Mouse (Mus musculus): ENCODE results near the gene Neu1. TPM values are rescaled to one million over a fixed set of nuclear protein-coding genes. Genes with fewer than 3 reads are reported as not detected.
A peak's percentile ranks its signal among the peaks of the same experiment; 100 is the strongest.

Neu1 gene
- polyA plus RNA-seq, 1 experiment from 2014 or later = 118 TPM

- Histone ChIP-seq H3K4me3 (replicated peaks) (peak within 1 kb of the TSS; percentile 32), H3K4me1 (replicated peaks) (peaks cover 24% of the 10 kb centered on the region), H3K4me2 (replicated peaks) (peak within 1 kb of the TSS; percentile 54), H3K9ac (peak within 1 kb of the TSS; percentile 44), H3K36me3 (peaks cover 36% of the 10 kb centered on the region), H3K27ac (peak within 1 kb of the TSS; percentile 77), H3K27me3 (replicated peaks) (no peaks in the 10 kb centered on the region), H3K9me3 (no peaks in the 10 kb centered on the region)
- ATAC-seq = peak; percentile 27
- WGBS = 22% methylated on average over 18 of the region's 18 CpGs
Observed at GRCm38 (mm10) chr17:34913930-34914665, 17.0 kb upstream of the Neu1 start, which contains the start of gene Slc44a4. Slc44a4 (plus strand) TSS chr17:34914466.

GRCm38 (mm10) chr17:34915410-34915831, 15.6 kb upstream of the Neu1 start:
- H3K4me2 ChIP-seq (replicated peaks) = peak overlapping the region; percentile 54
- H3K9ac ChIP-seq = peak overlapping the region; percentile 44
- ATAC-seq = peak; percentile 77
- H3K4me1 ChIP-seq (replicated peaks) = peaks cover 24% of the 10 kb centered on the region
- no peaks in the 10 kb centered on the region for H3K9me3 ChIP-seq
- H3K27ac ChIP-seq = peak overlapping the region; percentile 77
- H3K4me3 ChIP-seq (replicated peaks) = peak overlapping the region; percentile 32
- no peaks in the 10 kb centered on the region for H3K27me3 ChIP-seq (replicated peaks)
- 12% methylated on average over 11 of the region's 11 CpGs for WGBS
- peaks cover 29% of the 10 kb centered on the region for H3K36me3 ChIP-seq

- Histone ChIP-seq H3K4me1 (replicated peaks) (peaks cover 19% of the 10 kb centered on the region), H3K27me3 (replicated peaks) (no peaks in the 10 kb centered on the region), H3K4me2 (replicated peaks) (no peak overlapping the region), H3K9me3 (no peaks in the 10 kb centered on the region), H3K9ac (no peak overlapping the region), H3K4me3 (replicated peaks) (no peak overlapping the region), H3K27ac (no peak overlapping the region), H3K36me3 (peaks cover 20% of the 10 kb centered on the region)
- ATAC-seq = no peak
- 89% methylated on average over 5 of the region's 5 CpGs for WGBS
Observed at GRCm38 (mm10) chr17:34916316-34916715, 14.7 kb upstream of the Neu1 start.

DNA sequence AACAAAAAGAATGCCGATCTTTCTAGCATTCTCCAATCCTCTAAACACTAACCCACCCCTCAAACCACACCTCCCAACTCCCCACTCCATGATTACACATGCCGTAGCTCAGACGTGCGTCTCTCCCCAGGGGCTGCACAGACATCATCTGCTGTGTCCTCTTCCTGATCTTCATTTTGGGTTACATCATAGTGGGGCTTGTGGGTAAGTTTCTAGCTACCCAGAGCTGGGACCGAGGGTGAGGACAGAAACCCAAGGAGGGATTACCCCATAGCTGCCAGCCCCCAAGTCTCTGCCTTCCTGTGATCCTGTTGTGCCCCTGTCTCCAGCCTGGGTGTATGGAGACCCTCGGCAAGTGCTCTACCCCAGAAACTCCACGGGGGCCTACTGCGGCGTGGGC, 13.9 kb upstream of the Neu1 start:
- no peaks in the 10 kb centered on the region for H3K9me3 ChIP-seq

DNA sequence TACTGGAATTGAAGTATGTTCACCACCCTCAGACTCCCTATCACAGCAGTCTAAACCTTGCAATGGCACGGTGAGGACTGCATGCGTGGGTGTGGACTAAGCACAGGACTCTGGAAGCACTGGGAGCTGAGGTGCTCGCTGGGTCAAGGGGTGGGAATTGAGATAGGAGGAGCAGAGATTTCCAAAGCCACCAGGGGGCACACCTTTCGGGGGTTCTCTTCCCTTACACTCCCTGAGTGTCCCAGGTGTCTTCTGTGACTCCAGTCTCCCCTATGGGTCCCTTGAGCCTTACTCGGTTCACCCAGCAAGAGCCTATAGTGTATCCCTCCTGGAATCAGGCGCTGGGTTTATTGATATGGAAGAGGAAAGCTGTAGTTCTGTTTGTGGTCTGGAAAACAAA, 8.1 kb upstream of the Neu1 start:
- ATAC-seq = 0 out of 2 replicates have a peak, but pooled peaks have one; percentile 13

More for the DNA sequence above, 13.9 kb upstream of the Neu1 start:
- Histone ChIP-seq H3K36me3 (peaks cover 13% of the 10 kb centered on the region), H3K4me3 (replicated peaks) (no peak overlapping the region), H3K9ac (no peak overlapping the region; the same call in 1 of the 2 replicates), H3K27me3 (replicated peaks) (no peaks in the 10 kb centered on the region), H3K4me1 (replicated peaks) (0 out of 2 replicates have a peak, but pooled peaks cover 13% of the 10 kb centered on the region), H3K4me2 (replicated peaks) (no peak overlapping the region), H3K27ac (0 out of 2 replicates have a peak overlapping the region, but pooled peaks have one; percentile 15)
- no peak for ATAC-seq
- WGBS = 69% methylated on average over 9 of the region's 9 CpGs

GRCm38 (mm10) chr17:34924258-34924657, 6.8 kb upstream of the Neu1 start:
- 0 out of 2 replicates have a peak, but pooled peaks cover 3% of the 10 kb centered on the region for H3K36me3 ChIP-seq
- no peak overlapping the region for H3K4me3 ChIP-seq (replicated peaks)
- H3K27ac ChIP-seq = no peak overlapping the region
- no peak overlapping the region for H3K4me2 ChIP-seq (replicated peaks)
- H3K9ac ChIP-seq = no peak overlapping the region
- H3K4me1 ChIP-seq (replicated peaks) = no peaks in the 10 kb centered on the region
- 71% methylated on average over 5 of the region's 5 CpGs for WGBS
- no peak for ATAC-seq
- no peaks in the 10 kb centered on the region for H3K9me3 ChIP-seq
- H3K27me3 ChIP-seq (replicated peaks) = no peaks in the 10 kb centered on the region

More for the DNA sequence above, 8.1 kb upstream of the Neu1 start:
- no peak overlapping the region for H3K4me3 ChIP-seq (replicated peaks)
- 48% methylated on average over 6 of the region's 6 CpGs for WGBS
- no peak overlapping the region for H3K4me2 ChIP-seq (replicated peaks)
- no peaks in the 10 kb centered on the region for H3K9me3 ChIP-seq
- no peaks in the 10 kb centered on the region for H3K27me3 ChIP-seq (replicated peaks)
- no peaks in the 10 kb centered on the region for H3K36me3 ChIP-seq
- no peak overlapping the region for H3K27ac ChIP-seq
- 0 out of 2 replicates have a peak, but pooled peaks cover 3% of the 10 kb centered on the region for H3K4me1 ChIP-seq (replicated peaks)
- no peak overlapping the region for H3K9ac ChIP-seq

- 84% methylated on average over 18 of the region's 18 CpGs for WGBS
- no peak for ATAC-seq
- Histone ChIP-seq H3K27ac (no peak overlapping the region), H3K27me3 (replicated peaks) (no peaks in the 10 kb centered on the region), H3K36me3 (0 out of 2 replicates have a peak, but pooled peaks cover 3% of the 10 kb centered on the region), H3K4me3 (replicated peaks) (no peak overlapping the region), H3K9ac (no peak overlapping the region), H3K9me3 (no peaks in the 10 kb centered on the region), H3K4me2 (replicated peaks) (no peak overlapping the region), H3K4me1 (replicated peaks) (peaks cover 8% of the 10 kb centered on the region)
Observed at GRCm38 (mm10) chr17:34927306-34928019, 3.6 kb upstream of the Neu1 start.

- Histone ChIP-seq H3K9me3 (no peaks in the 10 kb centered on the region), H3K27me3 (replicated peaks) (no peaks in the 10 kb centered on the region), H3K4me3 (replicated peaks) (no peak overlapping the region), H3K4me1 (replicated peaks) (peaks cover 8% of the 10 kb centered on the region), H3K27ac (no peak overlapping the region), H3K9ac (no peak overlapping the region), H3K36me3 (0 out of 2 replicates have a peak, but pooled peaks cover 3% of the 10 kb centered on the region), H3K4me2 (replicated peaks) (no peak overlapping the region)
- no peak for ATAC-seq
- 60% methylated on average over 4 of the region's 4 CpGs for WGBS
Observed at GRCm38 (mm10) chr17:34928841-34929240, 2.2 kb upstream of the Neu1 start.

DNA sequence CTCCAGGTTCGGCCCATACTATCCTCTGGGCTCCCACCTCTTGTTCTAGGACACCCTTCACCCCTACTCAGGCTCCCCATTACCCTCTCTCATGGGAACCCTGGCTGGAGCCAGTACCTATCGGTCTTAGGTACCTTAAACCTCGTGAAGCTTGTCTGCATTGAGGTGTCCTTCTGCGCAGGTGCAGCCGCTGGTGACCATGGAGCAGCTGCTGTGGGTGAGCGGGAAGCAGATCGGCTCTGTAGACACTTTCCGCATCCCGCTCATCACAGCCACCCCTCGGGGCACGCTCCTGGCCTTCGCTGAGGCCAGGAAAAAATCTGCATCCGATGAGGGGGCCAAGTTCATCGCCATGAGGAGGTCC, 664 bp downstream of the Neu1 start:
- Histone ChIP-seq H3K36me3 (0 out of 2 replicates have a peak, but pooled peaks cover 3% of the 10 kb centered on the region), H3K4me1 (replicated peaks) (peaks cover 19% of the 10 kb centered on the region), H3K9ac (peak overlapping the region; percentile 79), H3K4me2 (replicated peaks) (peak overlapping the region; percentile 91), H3K9me3 (no peaks in the 10 kb centered on the region), H3K27ac (peak overlapping the region; percentile 45), H3K4me3 (replicated peaks) (peak overlapping the region; percentile 75), H3K27me3 (replicated peaks) (no peaks in the 10 kb centered on the region)
- 6% methylated on average over 14 of the region's 14 CpGs for WGBS
- peak; percentile 42; the same call in 1 of the 2 replicates for ATAC-seq

DNA sequence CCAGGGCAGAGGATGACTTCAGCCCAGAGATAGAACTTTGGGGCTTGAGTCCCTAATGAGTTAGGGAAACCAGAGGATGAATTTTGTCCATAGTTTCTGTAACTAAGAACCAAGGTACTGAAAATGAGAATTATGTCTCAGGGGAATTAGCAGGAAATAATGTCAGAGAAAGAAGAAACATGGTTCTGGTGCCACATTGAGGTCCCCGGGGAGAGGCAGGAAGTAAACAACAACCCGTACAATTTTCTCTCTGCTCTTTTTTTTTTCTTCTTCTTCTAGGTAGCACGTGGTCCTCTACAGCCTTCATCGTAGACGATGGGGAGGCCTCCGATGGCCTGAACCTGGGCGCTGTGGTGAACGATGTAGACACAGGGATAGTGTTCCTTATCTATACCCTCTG, 1.2 kb downstream of the Neu1 start:
- Histone ChIP-seq H3K4me1 (replicated peaks) (peaks cover 19% of the 10 kb centered on the region), H3K4me3 (replicated peaks) (peak overlapping the region; percentile 75), H3K36me3 (0 out of 2 replicates have a peak, but pooled peaks cover 3% of the 10 kb centered on the region), H3K9me3 (no peaks in the 10 kb centered on the region), H3K9ac (peak overlapping the region; percentile 79), H3K27me3 (replicated peaks) (no peaks in the 10 kb centered on the region), H3K4me2 (replicated peaks) (peak overlapping the region; percentile 91), H3K27ac (no peak overlapping the region)
- WGBS = 65% methylated on average over 8 of the region's 8 CpGs
- no peak for ATAC-seq

DNA sequence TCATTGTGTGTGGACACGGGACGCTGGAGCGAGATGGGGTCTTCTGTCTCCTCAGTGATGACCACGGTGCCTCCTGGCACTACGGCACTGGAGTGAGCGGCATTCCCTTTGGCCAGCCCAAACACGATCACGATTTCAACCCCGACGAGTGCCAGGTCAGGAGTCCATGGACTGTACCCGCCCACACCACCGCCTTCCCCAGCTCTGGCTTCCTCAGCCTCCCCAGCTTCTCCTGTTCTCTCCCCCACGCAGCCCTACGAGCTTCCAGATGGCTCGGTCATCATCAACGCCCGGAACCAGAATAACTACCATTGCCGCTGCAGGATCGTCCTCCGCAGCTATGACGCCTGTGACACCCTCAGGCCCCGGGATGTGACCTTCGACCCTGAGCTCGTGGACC, 3.0 kb downstream of the Neu1 start:
- H3K9me3 ChIP-seq = no peaks in the 10 kb centered on the region
- H3K36me3 ChIP-seq = 0 out of 2 replicates have a peak, but pooled peaks cover under 1% of the 10 kb centered on the region
- peaks cover 19% of the 10 kb centered on the region for H3K4me1 ChIP-seq (replicated peaks)
- no peaks in the 10 kb centered on the region for H3K27me3 ChIP-seq (replicated peaks)
- peak overlapping the region; percentile 36 for H3K4me2 ChIP-seq (replicated peaks)
- WGBS = 66% methylated on average over 24 of the region's 24 CpGs
- ATAC-seq = no peak
- no peak overlapping the region for H3K9ac ChIP-seq
- H3K4me3 ChIP-seq (replicated peaks) = no peak overlapping the region; the same call in 1 of the 2 replicates
- no peak overlapping the region for H3K27ac ChIP-seq

- peak overlapping the region; percentile 36; the same call in 1 of the 2 replicates for H3K4me2 ChIP-seq (replicated peaks)
Observed at GRCm38 (mm10) chr17:34934830-34935229, 3.8 kb downstream of the Neu1 start.

More at GRCm38 (mm10) chr17:34934830-34935229, 3.8 kb downstream of the Neu1 start:
- Histone ChIP-seq H3K36me3 (no peaks in the 10 kb centered on the region), H3K27me3 (replicated peaks) (no peaks in the 10 kb centered on the region), H3K4me3 (replicated peaks) (no peak overlapping the region), H3K9ac (peak overlapping the region; percentile 17; the same call in 1 of the 2 replicates), H3K4me1 (replicated peaks) (peaks cover 19% of the 10 kb centered on the region), H3K9me3 (no peaks in the 10 kb centered on the region), H3K27ac (no peak overlapping the region)
- WGBS = 52% methylated on average over 8 of the region's 8 CpGs
- no peak for ATAC-seq

All from intestine, embryonic 15.5 days (tissue).